Mouse (Mus musculus) G1E (cell line): ENCODE measurements around the gene Cenpv. TPM values are rescaled to one million over a fixed set of nuclear protein-coding genes. Genes with fewer than 3 reads are reported as not detected.

ENCODE experiments used
- ATAC-seq: 2 replicates; pipeline ENCODE4 v1.8.0; 2016; ENCODE audit warnings: mild to moderate bottlenecking; ENCODE audit not compliant: insufficient number of reproducible peaks, poor library complexity, low FRiP score, severe bottlenecking; ENCODE audit errors: extremely low read depth
- DNase-seq: peaks from one replicate; pipeline ENCODE4 v3.0.0; 2012; ENCODE audit warnings: low spot score
- H3K27me3 ChIP-seq: 2 replicates; pipeline ENCODE4 v1.6.1; 2012; ENCODE audit warnings: mild to moderate bottlenecking, low read length, inconsistent platforms; ENCODE audit not compliant: insufficient read depth
- H3K36me3 ChIP-seq: replicated peaks from 2 replicates; pipeline ENCODE3; 2012; ENCODE audit warnings: mild to moderate bottlenecking, inconsistent platforms
- H3K4me1 ChIP-seq: 2 replicates; pipeline ENCODE4 v1.6.1; 2012; ENCODE audit warnings: low read depth, low read length, inconsistent platforms, mixed read lengths; ENCODE audit not compliant: insufficient read depth
- H3K4me3 ChIP-seq: 2 replicates; pipeline ENCODE4 v1.5.1; 2012; ENCODE audit warnings: low read depth, mild to moderate bottlenecking, inconsistent platforms, low read length, moderate library complexity, mixed read lengths
- H3K9me3 ChIP-seq: replicated peaks from 2 replicates; pipeline ENCODE4 v1.6.1; 2012; ENCODE audit warnings: inconsistent platforms
- CTCF ChIP-seq: IDR thresholded peaks from 2 replicates; pipeline ENCODE4 v1.5.1; 2012; ENCODE audit warnings: low read depth, low read length, inconsistent platforms, mixed read lengths
- GATA1 ChIP-seq: IDR thresholded peaks from 2 replicates; pipeline ENCODE4 v1.6.1; 2012; ENCODE audit warnings: borderline replicate concordance, low read length, inconsistent platforms, mixed read lengths
- GATA2 ChIP-seq: IDR thresholded peaks from 2 replicates; pipeline ENCODE4 v1.6.1; 2012; ENCODE audit warnings: low read depth, low read length, inconsistent platforms, borderline replicate concordance
- POLR2AphosphoS5 ChIP-seq: IDR thresholded peaks from 2 replicates; pipeline ENCODE4 v1.6.1; 2012; ENCODE audit warnings: low read depth, low read length, inconsistent platforms; ENCODE audit not compliant: insufficient replicate concordance
- TAL1 ChIP-seq: conservative IDR thresholded peaks from 2 replicates; pipeline ENCODE4 v1.6.1; 2012; ENCODE audit warnings: low read depth, low read length, inconsistent platforms, mixed read lengths
- polyA plus RNA-seq: library from polyadenylated mRNA; stranded (reverse); fragments of >175 nt; gene quantifications from 2 replicates; pipeline ENCODE4 v1.2.3, GENCODE M21; 2012
- total RNA-seq, 2 experiments: library from RNA; stranded (forward) in 1 of 2; stranded (reverse) in 1 of 2; fragments of 200-1000 nt in 1 of 2; fragments of >200 nt in 1 of 2; fragmentation: Nextera tagmentation in 1 of 2; gene quantifications; 2 replicates each; pipeline ENCODE4 v1.2.3; 2014 to 2017

Gene Cenpv
- total RNA-seq (2014; fragmentation: Nextera tagmentation) (111 and 131 TPM in 2 replicates), total RNA-seq (2017) (67.5 and 81.9 TPM in 2 replicates), polyA plus RNA-seq (191 and 202 TPM in 2 replicates)

DNA sequence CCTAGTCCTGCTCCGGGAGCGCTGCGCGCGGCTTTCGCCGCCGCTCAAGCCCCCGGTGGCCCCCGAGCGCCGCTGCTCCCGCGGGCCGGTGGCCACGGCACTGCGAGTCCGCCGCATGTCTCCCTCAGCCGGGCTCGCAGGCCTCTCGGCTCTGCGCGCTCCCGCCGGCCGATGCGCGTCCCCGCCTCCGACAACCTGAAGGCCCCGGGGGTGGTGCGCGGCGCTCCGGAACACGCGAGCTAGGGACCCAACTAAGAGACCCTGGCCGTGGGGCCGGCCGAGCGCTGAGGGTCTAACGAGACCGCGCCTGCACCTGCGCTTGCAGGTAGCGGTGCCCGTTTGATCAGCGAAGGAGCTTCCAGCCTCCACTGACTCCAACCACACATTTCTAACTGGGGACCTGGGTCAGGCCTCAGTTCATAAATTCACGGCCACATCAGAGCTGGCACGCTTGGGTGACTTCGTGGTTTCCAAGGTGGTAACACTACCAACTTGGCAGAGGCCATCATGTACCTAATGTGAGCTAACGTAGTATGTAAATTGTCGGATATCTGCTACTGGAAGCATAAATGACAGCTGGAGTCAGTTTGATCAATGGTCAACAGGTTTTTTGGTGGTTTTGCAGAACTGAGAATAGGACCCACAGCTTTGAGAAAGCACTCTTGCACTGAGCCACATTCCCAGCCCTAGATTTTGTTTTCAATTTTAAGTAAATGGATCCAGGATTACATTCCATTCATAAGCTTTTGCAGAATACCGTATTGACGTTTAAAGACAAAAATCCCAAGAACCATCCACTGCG lies at the start of gene Cenpv:
Gene Cenpv, minus strand, starts transcription at position 173 of the 802 bp plus-strand sequence.
- Histone ChIP-seq H3K4me1 (peaks cover 40% of the 10 kb centered on the region), H3K36me3 (peaks cover 19% of the 10 kb centered on the region), H3K4me3 (peak within 1 kb of the TSS; percentile 87), H3K9me3 (no peaks in the 10 kb centered on the region), H3K27me3 (no peaks in the 10 kb centered on the region)
- ATAC-seq (no peak), DNase-seq (peak; percentile 72)
- no peak for TF ChIP-seq CTCF
- TF ChIP-seq TAL1, result no peak
- no peak for TF ChIP-seq GATA2
- no peak for TF ChIP-seq GATA1
- TF ChIP-seq POLR2AphosphoS5, result no peak

DNA sequence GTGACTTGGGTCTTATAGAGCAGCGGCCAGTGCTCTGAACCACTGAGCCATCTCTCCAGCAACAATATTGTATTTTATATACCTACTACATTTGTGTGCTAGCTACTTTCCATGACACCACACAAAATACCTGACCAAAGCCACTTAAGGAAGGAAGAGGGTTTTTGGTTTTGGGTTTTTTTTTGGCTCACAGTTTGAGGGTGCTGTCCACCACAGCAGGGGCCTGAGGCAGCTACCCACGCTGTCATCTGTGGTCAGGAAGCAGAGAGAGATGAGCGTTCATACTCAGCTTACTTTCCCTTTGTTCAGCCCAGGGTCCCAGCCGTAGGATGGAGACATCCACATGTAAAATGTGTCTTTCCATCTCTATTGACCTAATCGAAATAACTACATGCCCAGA lies 48.0 kb upstream of the Cenpv start:
- no peaks in the 10 kb centered on the region for H3K9me3 ChIP-seq
- TF ChIP-seq GATA2 (no peak), POLR2AphosphoS5 (no peak), GATA1 (no peak), CTCF (no peak), TAL1 (no peak)
- ATAC-seq (no peak), DNase-seq (no peak)
- H3K36me3 ChIP-seq, result peaks cover 97% of the 10 kb centered on the region
- peaks cover 38% of the 10 kb centered on the region for H3K4me1 ChIP-seq
- no peak overlapping the region for H3K4me3 ChIP-seq
- H3K27me3 ChIP-seq, result no peaks in the 10 kb centered on the region

DNA sequence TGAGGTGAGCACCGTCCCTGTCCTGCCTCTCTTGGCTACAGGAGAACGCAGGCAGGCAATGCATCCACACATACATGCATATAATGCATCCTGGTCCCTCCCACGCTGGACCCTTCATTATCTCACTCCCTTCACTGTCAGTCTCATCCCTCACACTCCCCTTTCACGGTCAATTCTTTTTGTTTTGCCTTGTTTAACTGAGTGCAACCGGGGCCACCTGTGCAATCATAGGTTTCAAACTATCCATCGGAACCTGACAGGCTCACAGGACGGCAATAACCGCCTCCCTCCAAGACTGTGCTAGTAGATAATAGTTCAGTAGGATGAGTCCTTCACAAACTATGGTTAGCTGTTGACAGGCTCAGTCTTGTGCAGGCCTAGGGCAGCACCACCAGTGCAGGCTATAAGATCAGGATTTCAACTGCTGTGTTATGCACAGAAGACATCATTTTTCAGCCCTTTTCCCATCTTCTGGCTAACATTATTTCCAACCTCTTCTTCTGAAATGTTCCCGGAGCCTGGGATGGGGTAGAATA lies 45.7 kb upstream of the Cenpv start:
- Histone ChIP-seq H3K4me3 (no peak overlapping the region), H3K36me3 (peaks cover 92% of the 10 kb centered on the region), H3K9me3 (no peaks in the 10 kb centered on the region), H3K4me1 (peaks cover 45% of the 10 kb centered on the region), H3K27me3 (no peaks in the 10 kb centered on the region)
- ATAC-seq (no peak), DNase-seq (no peak)
- TF ChIP-seq CTCF, result no peak
- no peak for TF ChIP-seq GATA1
- TF ChIP-seq TAL1, result no peak
- no peak for TF ChIP-seq POLR2AphosphoS5
- no peak for TF ChIP-seq GATA2

- no peak for ATAC-seq
- H3K9me3 ChIP-seq, result no peaks in the 10 kb centered on the region
- no peak for TF ChIP-seq POLR2AphosphoS5
- no peak for TF ChIP-seq GATA2
- TF ChIP-seq GATA1, result no peak
- TF ChIP-seq TAL1, result no peak
- no peak for TF ChIP-seq CTCF
- no peak for DNase-seq
- H3K27me3 ChIP-seq, result no peaks in the 10 kb centered on the region
- H3K4me1 ChIP-seq, result peaks cover 54% of the 10 kb centered on the region
- no peak overlapping the region for H3K4me3 ChIP-seq
- H3K36me3 ChIP-seq, result peaks cover 92% of the 10 kb centered on the region
These were observed 44.0 kb upstream of the Cenpv start for GRCm38 (mm10) chr11:62583031-62583430.

DNA sequence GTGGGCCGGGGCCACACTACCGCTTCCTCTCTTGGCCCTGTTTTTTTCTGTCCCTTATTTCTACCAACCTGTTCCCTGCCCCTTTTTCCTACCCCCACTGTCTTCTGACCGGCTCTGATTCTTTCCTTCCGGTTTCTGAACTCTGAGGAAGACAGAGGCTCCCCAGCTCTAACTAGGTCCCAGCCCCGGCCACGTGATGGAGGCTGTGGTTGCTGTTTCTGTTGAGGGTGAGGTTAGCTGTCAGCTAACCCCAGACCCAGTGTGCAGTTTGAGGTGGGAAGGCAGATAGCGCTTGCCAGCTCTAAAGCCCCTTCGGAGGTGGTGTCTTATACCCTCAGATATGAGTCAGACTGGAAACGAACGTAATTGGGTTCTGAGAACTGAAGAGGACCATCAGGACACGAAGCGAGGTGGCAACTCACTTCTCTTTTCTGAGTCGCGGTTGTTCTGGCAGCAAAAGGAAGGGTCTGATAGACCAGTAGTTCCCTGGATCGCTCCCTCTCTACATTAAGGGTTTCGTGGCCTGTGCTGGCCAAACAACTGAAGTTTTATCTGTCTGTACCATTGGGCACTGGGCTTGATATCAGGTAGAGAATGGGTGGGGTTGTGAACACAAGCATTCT lies 37.6 kb upstream of the Cenpv start:
- Histone ChIP-seq H3K36me3 (peaks cover 37% of the 10 kb centered on the region), H3K4me3 (peak overlapping the region; percentile 85), H3K27me3 (no peaks in the 10 kb centered on the region), H3K4me1 (peaks cover 76% of the 10 kb centered on the region), H3K9me3 (no peaks in the 10 kb centered on the region)
- DNase-seq (peak; percentile 83), ATAC-seq (peak; percentile 75)
- TF ChIP-seq POLR2AphosphoS5 (no peak), CTCF (no peak), TAL1 (no peak), GATA1 (no peak), GATA2 (no peak)

DNA sequence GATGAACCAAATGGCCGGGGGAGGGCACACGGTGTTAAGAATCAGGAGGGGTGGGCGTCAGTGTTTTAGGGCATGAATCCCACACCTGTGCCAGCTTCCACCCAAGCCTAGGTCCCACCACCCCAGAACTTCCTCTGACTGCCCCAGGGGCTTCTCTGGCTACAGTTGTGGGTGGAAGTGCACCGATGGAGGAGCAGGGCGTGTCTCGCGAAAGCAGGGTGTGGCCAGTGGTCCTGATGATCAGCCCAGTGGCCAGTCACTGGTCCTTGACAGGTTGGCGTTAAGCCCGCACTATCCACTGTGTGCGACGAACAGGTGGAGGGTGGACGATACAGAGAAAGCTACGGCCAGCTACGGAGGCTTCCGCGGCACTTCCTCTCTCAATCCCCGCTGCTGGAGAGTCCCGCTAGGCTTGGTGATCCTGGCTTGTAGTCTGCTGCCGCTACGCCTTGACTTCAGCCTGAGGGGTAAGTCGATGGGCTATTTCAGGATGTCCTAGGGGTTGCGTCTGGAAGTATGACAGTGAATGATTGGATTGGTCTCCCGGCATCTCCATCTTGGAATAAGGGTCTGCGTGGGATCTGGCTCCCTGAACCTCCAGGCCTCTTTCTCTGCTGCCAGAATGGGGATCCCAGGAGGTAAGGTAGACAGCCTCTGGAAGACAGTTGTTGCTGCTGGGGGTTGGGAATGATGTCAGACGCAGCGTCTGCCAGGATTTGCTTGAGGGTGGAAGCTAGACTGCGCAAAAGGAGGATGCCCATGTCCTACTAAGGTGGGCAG lies 36.8 kb upstream of the Cenpv start:
- no peaks in the 10 kb centered on the region for H3K9me3 ChIP-seq
- DNase-seq (peak; percentile 23), ATAC-seq (peak; percentile 51; the same call in 1 of the 2 replicates)
- peaks cover 29% of the 10 kb centered on the region for H3K36me3 ChIP-seq
- H3K4me3 ChIP-seq, result peak overlapping the region; percentile 85
- no peak for TF ChIP-seq GATA2
- TF ChIP-seq POLR2AphosphoS5, result no peak
- TF ChIP-seq TAL1, result no peak
- TF ChIP-seq CTCF, result no peak
- no peak for TF ChIP-seq GATA1
- H3K4me1 ChIP-seq, result peaks cover 72% of the 10 kb centered on the region
- H3K27me3 ChIP-seq, result no peaks in the 10 kb centered on the region
